Mouse (Mus musculus): ENCODE measurements at regions not wholly inside any gene's neighbourhood (a gene's known extent, or its start where the extent isn't known, plus 50 kb on each side); places are given as distances from the start of the nearest gene placed in this dataset.
"Not testable (repeated sequence)": the region's sequence is repeated elsewhere in the genome, so short reads cannot be mapped to it uniquely, and the experiment has no call there.

GRCm38 (mm10) chr13:31050160-31050788 lies 76.3 kb downstream of the Gm5447 start:
- DNase-seq = no peak

- not testable (repeated sequence) for DNase-seq
Measured at GRCm38 (mm10) chr13:31051586-31051985, 77.6 kb downstream of the Gm5447 start.

GRCm38 (mm10) chr13:31054356-31054755 lies 80.4 kb downstream of the Gm5447 start:
- DNase-seq = no peak

- no peak for DNase-seq
Measured at GRCm38 (mm10) chr13:31055376-31056083, 81.5 kb downstream of the Gm5447 start.

- no peak for DNase-seq
Measured at GRCm38 (mm10) chr13:31056154-31056871, 82.3 kb downstream of the Gm5447 start.

- no peak for DNase-seq
Measured at GRCm38 (mm10) chr13:31060916-31061431, 87.0 kb downstream of the Gm5447 start.

- no peak for DNase-seq
Measured at GRCm38 (mm10) chr13:31068343-31068742, 94.3 kb downstream of the Gm5447 start.

- no peak for DNase-seq
Measured at GRCm38 (mm10) chr13:31076541-31076940, 102.5 kb downstream of the Gm5447 start.

GRCm38 (mm10) chr13:31078751-31079150 lies 104.7 kb downstream of the Gm5447 start:
- DNase-seq = no peak

- no peak for DNase-seq
Measured at GRCm38 (mm10) chr13:31080215-31080614, 106.2 kb downstream of the Gm5447 start.

GRCm38 (mm10) chr13:31082448-31083140 lies 108.6 kb downstream of the Gm5447 start:
- DNase-seq = no peak

GRCm38 (mm10) chr13:31101051-31101450 lies 127.0 kb downstream of the Gm5447 start:
- DNase-seq = no peak

- DNase-seq = no peak
Measured at GRCm38 (mm10) chr13:31107434-31107833, 133.4 kb downstream of the Gm5447 start.

- no peak for DNase-seq
Measured at GRCm38 (mm10) chr13:31109231-31109630, 135.2 kb downstream of the Gm5447 start.

GRCm38 (mm10) chr13:31122689-31123088 lies 148.7 kb downstream of the Gm5447 start:
- DNase-seq = no peak

GRCm38 (mm10) chr13:31124547-31125216 lies 150.7 kb downstream of the Gm5447 start:
- no peak for DNase-seq

- no peak for DNase-seq
Measured at GRCm38 (mm10) chr13:31132501-31132900, 158.5 kb downstream of the Gm5447 start.

GRCm38 (mm10) chr13:31139686-31140085 lies 165.7 kb downstream of the Gm5447 start:
- DNase-seq = no peak

GRCm38 (mm10) chr13:31147323-31147722 lies 173.3 kb downstream of the Gm5447 start:
- DNase-seq = no peak

GRCm38 (mm10) chr13:31154066-31154465 lies 180.1 kb downstream of the Gm5447 start:
- no peak for DNase-seq

GRCm38 (mm10) chr13:31163878-31164495 lies 190.0 kb downstream of the Gm5447 start:
- no peak for DNase-seq

GRCm38 (mm10) chr13:31166286-31166685 lies 192.3 kb downstream of the Gm5447 start:
- DNase-seq = no peak

All from thymus, adult 18-20 months (tissue).